Mouse (Mus musculus) left cerebral cortex, postnatal 36 days (tissue): ENCODE results near the gene Trim7. TPM values are rescaled to one million over a fixed set of nuclear protein-coding genes. Genes with fewer than 3 reads are reported as not detected.
A peak's percentile ranks its signal among the peaks of the same experiment; 100 is the strongest.
"Not testable (repeated sequence)": the region's sequence is repeated elsewhere in the genome, so short reads cannot be mapped to it uniquely, and the experiment has no call there.

Source experiments
- DNase-seq, 2 experiments: peaks; one replicate each; pipeline ENCODE4 v3.0.0; 2021 to 2022; ENCODE audit warnings: low spot score in 2 of 2, mixed read lengths in 1 of 2
- intact Hi-C: fragments of 180-260 bp; cut with DNase I; formaldehyde crosslinking; loops from one replicate; pipeline ENCODE4 v1.15.1; 2025
- total RNA-seq, 2 experiments: library from RNA; stranded (reverse); gene quantifications; 2 replicates each; pipeline ENCODE4 v1.2.3; 2021

Gene Trim7
- 1 to 10 TPM; 2.5 to 3.0 TPM for total RNA-seq

- DNase-seq, intact Hi-C loops: not testable (repeated sequence)
Measured at GRCm38 (mm10) chr11:48825979-48826751, at the start of gene Trim7, which contains the start of gene Gm12184. Trim7 (plus strand) TSS chr11:48826140. Gm12184 (minus strand) TSS chr11:48826655.

GRCm38 (mm10) chr11:48776664-48777063 lies 49.3 kb upstream of the Trim7 start:
- intact Hi-C loops = loop anchor here (10.0 kb wide), 1 partner anchor 1932 kb away; no protein-coding TSS in a partner anchor
- no peak for DNase-seq

- intact Hi-C loops = loop anchor here (10.0 kb wide), 1 partner anchor 1933 kb away; no protein-coding TSS in a partner anchor
- no peak for DNase-seq
Measured at GRCm38 (mm10) chr11:48777303-48777702, 48.6 kb upstream of the Trim7 start.

GRCm38 (mm10) chr11:48779450-48779849 lies 46.5 kb upstream of the Trim7 start:
- no peak for DNase-seq
- intact Hi-C loops = loop anchor here (10.0 kb wide), 1 partner anchor 1935 kb away; no protein-coding TSS in a partner anchor

GRCm38 (mm10) chr11:48782243-48782642 lies 43.7 kb upstream of the Trim7 start:
- intact Hi-C loops = no loop called here
- DNase-seq = no peak

- no peak for DNase-seq
- intact Hi-C loops = loop anchor here (2.0 to 5.0 kb wide), 2 partner anchors 71 to 315 kb away; no protein-coding TSS in a partner anchor
Measured at GRCm38 (mm10) chr11:48787455-48788211, 38.3 kb upstream of the Trim7 start.

GRCm38 (mm10) chr11:48788311-48789089 lies 37.4 kb upstream of the Trim7 start:
- intact Hi-C loops = loop anchor here (2.0 to 5.0 kb wide), 2 partner anchors 70 to 314 kb away; no protein-coding TSS in a partner anchor
- DNase-seq = peak in 1 of 2 experiments; percentile 67

- DNase-seq = no peak
- intact Hi-C loops = loop anchor here (2.0 to 5.0 kb wide), 2 partner anchors 70 to 313 kb away; no protein-coding TSS in a partner anchor
Measured at GRCm38 (mm10) chr11:48789215-48789614, 36.7 kb upstream of the Trim7 start.

- intact Hi-C loops = loop anchor here (2.0 to 5.0 kb wide), 2 partner anchors 69 to 312 kb away; no protein-coding TSS in a partner anchor
- DNase-seq = peak; percentile 76 to 83
Measured at GRCm38 (mm10) chr11:48789973-48790823, 35.7 kb upstream of the Trim7 start.

GRCm38 (mm10) chr11:48790946-48791345 lies 35.0 kb upstream of the Trim7 start:
- no peak for DNase-seq
- intact Hi-C loops = no loop called here

- intact Hi-C loops = not testable (repeated sequence)
Measured at GRCm38 (mm10) chr11:48791894-48792293, 34.0 kb upstream of the Trim7 start.

GRCm38 (mm10) chr11:48793184-48793583 lies 32.8 kb upstream of the Trim7 start:
- DNase-seq = no peak
- intact Hi-C loops = no loop called here

More at GRCm38 (mm10) chr11:48791894-48792293, 34.0 kb upstream of the Trim7 start:
- DNase-seq = not testable (repeated sequence)

GRCm38 (mm10) chr11:48795221-48795620 lies 30.7 kb upstream of the Trim7 start:
- intact Hi-C loops = no loop called here
- no peak for DNase-seq

- DNase-seq = no peak
- intact Hi-C loops = no loop called here
Measured at GRCm38 (mm10) chr11:48796290-48796689, 29.6 kb upstream of the Trim7 start.

GRCm38 (mm10) chr11:48797287-48797686 lies 28.7 kb upstream of the Trim7 start:
- intact Hi-C loops = no loop called here
- no peak for DNase-seq

GRCm38 (mm10) chr11:48798308-48798707 lies 27.6 kb upstream of the Trim7 start:
- intact Hi-C loops = no loop called here
- no peak for DNase-seq

GRCm38 (mm10) chr11:48798984-48799920 lies 26.7 kb upstream of the Trim7 start:
- intact Hi-C loops = no loop called here
- DNase-seq = no peak
